Mouse (Mus musculus) regulatory T cell (primary cell): ENCODE results near the gene Aff3.
"Not testable (repeated sequence)": the region's sequence is repeated elsewhere in the genome, so short reads cannot be mapped to it uniquely, and the experiment has no call there.

Experiments
- in situ Hi-C: fragments of 300-600 bp; cut with MboI, MseI; formaldehyde crosslinking; loops from one replicate; pipeline ENCODE4 v1.15.1; 2025; ENCODE audit warnings: high pct_unique_total_duplicates

The Aff3 gene

DNA sequence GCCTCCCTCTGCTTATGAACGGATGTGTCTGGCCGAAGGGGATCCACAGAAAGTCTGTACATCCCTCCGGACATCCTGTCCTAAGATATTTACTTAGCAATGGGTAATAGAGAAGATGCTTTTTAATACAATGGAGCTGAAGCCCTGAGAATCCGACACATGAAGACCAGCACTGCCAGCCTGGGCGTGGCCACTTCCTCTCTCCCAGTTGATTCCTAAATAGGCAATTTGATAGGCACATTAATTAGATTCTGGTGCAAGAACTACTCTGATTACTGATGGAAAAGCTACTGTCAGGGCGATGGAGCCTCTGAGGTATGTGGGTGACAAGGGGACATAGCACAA lies 224.3 kb downstream of the Aff3 start:
- in situ Hi-C loops, result no loop called here

DNA sequence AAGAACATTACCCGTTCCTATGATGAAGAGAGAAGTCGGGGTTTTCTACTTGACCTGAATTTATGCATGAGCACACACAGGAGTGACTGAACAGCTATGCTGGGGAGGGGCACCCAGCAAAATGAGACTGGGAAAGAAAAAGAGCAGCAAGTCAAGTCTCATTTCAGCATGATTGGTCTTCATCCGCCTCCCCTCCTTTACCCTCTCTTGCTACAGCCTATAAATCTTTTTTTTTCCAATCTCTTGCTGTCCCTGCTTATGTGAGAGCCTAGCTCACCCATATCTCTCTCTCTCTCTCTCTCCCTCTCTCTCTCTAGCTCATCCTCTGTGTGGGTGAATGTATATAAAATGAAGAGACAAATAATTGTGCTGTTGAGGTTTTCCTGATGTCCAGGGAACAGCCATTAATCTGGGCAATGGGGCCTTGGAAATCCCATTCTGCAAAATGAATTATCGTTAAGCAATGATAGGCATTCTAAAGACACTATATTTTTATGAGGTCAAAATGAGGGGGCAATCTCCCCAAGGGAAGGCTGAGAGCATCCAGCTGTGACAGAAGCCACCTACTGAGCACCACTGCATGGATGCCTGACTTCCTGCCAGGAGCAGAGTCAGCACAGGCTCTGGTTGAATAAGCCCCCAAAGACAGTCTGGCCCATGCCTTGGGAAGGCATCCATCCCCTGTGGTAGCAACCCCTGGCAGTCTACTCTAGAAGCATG lies 224.8 kb downstream of the Aff3 start:
- in situ Hi-C loops, result no loop called here

DNA sequence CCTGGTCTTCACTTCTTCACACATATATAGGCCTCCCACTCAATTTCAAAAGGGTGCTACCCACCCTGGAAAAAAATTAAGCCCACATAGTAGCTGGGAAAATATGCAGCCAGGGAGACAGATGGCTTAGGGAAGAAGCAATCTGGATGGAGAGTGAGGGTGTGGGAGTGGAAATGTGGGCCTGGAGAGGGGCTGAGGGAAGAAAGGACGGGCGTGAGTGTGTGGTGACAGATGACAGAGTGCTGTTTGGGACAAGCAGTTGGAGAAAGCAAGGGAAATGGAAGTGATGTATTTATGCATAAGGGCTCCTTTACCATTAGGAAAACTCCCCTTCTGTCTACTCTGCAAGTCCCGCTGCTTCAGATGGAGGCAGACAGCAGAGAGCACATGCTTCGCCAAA lies 226.3 kb downstream of the Aff3 start:
- in situ Hi-C loops, result no loop called here

DNA sequence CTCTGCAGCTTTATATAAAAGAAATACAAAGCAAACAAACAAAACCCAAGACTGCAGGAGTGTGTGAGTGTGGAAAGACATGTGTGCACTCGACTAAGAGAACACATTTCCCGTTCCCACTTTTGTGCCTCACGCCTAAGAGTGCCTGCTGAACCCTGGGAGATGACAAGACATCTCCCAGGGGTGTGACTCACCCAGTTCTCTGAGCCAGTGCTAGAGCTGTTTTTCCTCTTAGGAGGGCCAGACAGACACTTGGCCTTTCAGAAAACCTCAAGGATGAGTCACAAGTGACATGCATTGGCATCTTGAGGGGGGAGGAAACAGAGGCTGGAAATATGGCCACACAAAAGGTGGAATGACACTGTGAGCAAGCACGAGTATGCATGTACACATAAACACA lies 227.1 kb downstream of the Aff3 start:
- in situ Hi-C loops, result no loop called here

DNA sequence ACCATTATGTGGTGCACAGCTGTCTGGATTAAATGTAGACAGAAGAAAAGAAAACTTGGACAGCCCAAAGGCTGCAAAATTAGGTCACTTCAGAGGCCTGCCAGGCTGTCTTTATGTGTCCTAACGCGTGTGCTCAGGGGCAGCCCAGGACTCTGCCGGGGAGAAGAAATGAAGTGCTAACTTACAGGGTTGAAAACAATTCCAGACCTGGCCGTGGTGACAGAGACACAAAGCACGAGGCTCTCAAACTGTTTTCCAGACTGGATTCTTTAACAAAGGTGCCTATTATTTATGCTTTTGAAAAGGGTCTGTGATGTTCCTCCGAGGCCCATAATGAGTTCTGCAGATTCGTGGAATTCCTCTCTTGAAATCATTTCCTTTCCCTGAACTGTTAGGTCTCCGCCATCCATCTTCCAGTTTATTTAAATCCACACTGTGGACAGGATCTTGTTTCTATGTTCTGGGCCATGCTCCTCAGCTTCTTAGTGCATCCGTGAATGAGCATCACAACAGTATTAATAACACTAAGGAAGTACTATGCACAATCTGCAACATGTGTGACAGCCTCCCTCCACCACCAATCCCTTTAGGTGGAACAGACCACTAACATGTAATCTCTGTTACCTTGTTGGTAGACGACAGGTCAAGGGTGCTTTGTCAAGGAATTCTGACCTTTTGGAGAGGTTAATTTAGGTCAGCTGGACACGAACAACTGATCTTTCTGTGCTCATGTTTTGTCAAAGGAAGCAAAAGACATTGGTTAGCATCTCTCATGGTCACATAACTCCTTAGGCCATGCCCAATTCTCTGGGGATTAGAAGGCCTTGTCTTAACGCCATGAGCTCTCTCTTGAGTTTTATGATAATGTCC lies 228.0 kb downstream of the Aff3 start:
- in situ Hi-C loops, result no loop called here

DNA sequence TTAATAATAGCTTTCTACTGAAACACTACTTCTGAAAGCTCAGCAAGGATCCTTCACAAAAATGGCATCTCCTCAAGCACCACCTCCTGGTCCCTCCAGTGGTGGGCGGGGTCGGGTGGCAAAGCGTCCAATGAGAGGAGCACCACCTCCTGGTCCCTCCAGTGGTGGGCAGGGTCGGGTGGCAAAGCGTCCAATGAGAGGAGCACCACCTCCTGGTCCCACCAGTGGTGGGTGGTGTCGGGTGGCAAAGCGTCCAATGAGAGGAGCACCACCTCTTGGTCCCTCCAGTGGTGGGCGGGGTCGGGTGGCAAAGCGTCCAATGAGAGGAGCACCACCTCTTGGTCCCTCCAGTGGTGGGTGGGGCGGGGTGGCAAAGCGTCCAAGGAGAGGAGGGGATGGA lies 234.4 kb downstream of the Aff3 start:
- in situ Hi-C loops, result not testable (repeated sequence)

DNA sequence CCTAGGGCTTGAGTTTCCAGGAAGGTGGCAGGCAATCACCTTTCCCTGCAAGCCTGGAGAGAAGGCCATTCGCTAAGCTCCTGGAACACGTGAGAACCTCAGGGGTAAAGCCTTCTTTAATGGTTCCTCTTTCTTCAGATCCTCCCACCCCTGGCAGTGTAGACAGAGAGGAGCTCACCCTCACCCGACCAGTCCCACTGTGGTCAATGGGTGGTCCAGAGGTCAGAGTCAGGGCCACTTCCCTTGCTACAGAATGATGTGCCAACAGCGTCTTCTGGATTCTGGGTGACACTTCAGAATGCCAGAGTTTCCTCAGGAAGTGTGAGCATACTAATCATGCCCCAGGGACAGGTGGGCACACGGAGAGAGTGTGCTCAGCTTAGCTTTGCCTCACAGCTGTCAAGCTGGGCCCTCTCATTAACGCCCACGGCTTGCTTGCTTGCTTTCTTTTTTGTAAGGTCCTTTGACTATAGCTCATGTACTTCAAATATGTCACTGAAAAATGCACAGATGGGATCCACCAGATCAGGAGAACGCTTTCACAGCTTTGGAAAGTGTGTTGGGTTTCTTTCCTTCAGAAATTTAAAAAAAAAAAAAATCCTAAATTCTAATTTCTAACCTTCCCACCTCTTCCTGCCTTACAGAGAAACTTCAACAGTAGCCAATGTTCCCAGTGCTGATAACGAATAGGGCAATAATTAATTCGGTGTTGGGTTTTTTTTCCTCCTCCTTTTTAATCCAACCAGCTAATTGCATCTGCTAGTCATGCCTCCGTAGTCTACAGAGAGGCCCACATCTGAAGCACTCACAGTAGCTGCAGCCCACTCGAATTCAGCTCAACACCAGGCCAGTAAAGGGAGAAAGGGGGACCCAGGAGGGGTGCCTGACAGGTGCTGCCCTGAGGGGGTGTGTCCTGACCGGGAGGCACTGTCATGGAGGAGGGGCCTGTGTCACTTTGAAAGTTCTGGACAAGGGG lies 235.8 kb downstream of the Aff3 start:
- in situ Hi-C loops, result no loop called here

DNA sequence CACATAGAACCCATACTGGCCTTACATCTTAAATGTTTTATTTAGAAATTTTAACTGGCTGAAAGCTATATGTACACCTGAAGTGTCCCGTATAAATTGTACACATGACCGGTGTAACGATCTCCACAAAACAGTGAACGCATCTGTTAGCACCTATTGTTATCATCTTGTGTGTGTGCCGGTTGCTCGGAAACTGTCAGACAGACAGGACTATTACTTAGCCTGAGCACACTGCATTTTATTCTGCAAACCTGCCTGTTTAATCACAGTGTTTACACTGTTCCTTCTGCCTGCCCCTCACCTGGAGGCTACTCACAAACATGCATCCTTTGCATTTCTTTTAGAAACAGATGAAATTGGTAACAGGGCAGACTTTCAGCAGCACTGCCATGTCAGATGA lies 241.8 kb downstream of the Aff3 start:
- in situ Hi-C loops, result no loop called here

DNA sequence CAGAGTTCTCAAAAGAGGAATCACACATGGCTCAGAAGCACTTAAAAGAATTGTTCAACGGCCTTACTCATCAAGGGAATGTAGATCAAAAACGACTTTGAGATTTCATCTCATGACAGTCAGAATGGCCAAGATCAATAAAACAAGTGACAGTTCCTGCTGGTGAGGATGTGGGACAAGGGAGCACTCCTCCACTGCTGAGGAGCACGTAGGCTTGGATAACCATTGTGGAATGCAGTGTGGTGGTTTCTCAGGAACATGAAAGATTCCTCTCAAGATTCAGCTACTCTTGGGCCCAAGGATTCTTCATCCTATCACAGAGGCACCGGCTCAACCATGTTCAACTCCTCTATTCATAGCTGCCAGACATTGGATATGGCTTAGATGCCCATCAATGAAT lies 245.4 kb downstream of the Aff3 start:
- in situ Hi-C loops, result no loop called here

DNA sequence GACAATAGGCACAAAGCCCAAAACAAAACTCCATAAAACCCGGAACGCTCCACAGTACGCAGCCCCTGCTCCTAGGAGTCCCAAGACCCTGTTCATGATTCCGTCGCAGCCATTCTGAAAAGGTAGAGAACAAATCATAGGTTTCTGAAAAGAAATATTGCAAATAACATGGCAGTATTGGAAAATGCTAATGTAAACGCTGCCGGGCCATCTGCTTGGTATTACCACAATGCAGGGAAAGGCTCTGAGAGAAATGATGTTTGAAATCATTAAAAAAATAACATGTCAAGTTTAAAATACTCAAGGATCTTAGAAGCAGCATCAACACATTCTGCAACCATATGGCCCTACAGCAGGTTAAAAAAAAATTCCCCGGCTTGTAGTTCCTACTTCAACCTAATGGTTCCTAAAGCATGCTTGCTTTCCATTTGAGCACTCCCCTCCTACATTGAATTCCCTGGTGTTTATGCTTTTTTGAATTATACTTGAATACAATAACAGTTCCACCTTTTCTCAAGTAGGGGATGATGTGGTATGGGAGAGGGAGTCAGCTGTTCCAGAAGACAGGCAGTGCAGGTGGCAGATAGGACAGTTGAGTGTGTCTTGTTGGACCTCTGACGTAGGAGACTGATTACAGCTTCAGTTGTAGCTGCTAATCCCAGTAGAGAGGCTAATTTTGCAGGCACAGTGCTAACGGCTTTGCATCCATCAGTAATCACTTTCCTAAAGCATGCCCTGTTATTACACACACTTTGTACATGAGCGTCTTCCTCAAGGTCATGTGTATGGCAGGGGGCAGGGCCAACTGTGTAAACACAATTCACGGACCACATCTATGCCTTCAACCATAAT lies 246.3 kb downstream of the Aff3 start:
- in situ Hi-C loops, result no loop called here

DNA sequence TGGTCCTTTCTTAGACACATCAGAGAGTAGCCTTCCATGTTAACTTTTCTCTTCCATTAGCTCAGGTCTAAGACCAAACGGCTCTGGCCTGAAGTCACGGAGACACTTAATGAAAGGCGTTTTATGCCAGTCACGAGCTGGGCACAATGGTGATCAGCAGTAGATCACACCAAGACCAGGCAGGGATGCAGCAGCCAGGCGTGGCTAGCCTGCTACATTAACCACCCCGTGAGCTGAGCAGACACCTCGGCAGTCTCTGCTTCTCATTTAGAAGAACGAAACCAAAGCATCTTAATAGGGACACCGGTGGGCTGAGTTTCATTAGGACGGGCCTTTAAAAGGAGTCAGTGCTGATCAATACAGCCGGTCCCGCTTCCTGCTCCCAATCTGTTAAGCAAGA lies 247.6 kb downstream of the Aff3 start:
- in situ Hi-C loops, result no loop called here

DNA sequence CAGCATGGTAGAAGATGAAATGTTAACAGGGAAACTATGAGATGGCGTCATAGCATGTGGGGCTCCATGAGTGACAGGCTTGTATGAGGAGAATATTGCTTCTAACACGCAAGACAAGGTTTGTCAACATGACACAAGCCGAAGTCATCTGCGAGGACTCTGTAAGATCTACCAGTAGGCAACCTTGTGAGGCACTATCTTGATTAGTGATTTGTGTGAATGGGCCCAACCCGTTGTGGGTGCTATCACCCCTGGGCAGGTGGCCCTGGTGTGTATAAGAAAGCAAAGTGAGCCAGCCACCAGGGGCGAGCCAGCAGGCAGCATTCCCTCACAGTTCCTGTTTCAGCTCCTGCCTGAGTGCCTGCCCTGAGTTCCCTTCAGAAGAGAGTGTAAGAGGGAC lies 249.2 kb downstream of the Aff3 start:
- in situ Hi-C loops, result no loop called here

DNA sequence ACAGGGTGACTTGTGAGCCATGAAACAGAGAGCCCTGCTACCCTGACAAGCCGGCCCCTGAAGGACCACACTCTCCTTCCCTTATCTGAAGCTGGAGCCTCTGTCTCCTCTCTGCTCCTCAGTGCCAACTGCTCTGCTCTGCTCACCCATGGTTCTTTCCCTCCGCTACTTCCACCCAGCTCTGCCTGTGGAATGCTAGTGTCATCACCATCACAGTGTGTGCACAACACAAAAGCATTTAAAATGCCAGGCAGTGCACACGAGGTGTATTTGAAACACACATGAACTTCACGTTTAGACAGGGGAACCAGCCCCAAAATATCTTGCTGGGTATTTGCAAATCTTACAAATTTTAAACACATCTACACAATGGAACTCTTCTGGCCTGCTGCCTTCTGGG lies 253.6 kb downstream of the Aff3 start:
- in situ Hi-C loops, result no loop called here

DNA sequence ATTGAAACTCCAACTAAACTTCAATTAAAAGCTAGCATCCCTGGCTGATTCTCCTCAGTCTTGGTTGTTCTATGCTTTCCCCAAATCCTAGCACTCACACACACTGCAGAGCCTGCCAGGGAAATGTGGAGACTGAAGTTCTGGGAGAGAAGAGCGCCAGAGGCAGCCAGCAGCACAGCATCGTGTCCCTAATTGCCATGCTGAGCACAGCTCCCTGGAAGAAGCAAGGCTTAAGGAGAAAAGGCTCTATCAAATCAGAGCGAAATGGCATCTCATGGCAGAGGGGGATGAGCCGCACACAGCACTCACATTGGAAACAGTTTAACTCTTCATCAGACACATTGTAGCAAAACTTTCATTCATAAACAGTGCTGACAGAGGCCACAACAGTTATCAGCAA lies 254.3 kb downstream of the Aff3 start:
- in situ Hi-C loops, result no loop called here

DNA sequence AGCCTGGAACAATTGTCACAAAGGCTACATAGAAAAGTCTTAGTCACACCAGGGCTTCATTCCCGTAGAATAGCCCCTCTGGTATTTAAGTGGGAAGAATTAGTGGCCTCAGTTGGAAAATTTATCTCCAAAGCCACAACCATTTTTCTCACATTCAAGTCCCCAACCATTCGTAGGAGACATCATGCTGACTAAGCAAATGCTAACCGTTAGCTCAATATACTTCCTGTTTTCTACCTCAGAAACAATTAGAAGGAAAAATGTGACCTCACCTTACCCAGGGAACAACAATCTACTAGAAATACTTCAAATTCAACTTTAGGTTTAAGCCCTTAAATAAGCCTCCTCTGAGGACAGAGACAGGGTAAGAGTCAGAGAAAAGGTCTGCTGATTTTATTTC lies 256.5 kb downstream of the Aff3 start:
- in situ Hi-C loops, result no loop called here

DNA sequence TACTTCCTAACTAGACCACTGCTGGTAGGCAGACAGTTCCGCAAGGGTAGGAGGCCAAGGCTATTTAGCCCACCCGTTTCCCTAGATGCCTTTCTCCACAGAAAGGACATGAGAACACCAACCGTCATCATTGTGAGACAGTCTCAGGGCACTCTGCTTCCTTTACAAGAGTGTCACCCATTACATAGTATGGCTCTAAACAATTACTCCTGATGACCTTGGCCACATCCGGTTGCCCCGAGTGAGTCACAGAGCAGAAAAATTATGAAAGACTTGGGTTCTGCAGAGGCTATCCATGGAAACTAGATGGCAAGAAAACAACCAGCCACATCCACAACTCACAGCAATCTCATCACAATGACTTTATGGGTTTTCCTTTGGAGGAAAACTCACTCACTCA lies 261.0 kb downstream of the Aff3 start:
- in situ Hi-C loops, result no loop called here

DNA sequence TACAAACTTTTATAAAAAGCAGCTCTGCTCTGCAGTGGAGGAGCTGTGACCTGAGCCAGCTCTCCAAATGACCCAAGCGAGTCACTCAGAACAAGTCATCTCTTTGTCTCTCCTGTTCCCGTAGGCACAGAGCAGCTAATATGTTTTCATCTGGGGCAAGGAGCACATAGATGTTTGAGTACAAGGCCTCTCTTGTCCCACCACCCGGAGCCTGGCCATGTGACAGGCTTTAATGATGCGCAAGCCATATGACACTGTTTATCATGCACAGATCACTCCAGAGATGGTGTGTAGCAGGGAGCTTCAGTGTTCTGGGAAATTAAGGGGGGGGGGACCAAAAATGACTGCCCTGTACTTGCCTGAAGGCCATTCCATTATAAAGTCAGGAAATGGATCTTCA lies 262.9 kb downstream of the Aff3 start:
- in situ Hi-C loops, result no loop called here

DNA sequence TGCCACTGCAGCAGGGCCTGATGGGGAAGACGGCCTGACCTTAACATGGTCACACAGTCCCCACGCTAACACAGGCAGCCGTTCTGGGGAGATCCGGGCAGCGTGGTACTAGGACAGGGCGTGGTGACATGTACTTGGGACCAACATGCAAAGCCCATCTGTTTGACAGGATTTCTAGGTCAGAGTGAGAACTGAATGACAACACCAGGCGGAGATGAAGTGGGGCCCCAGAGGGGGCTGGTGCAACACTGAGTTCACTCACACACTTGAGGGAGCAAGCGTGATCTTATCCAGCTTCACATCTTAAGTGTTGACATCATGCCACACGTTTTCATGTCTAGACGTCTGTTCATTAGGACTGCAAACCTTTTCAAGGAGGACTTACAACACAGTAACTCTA lies 265.5 kb downstream of the Aff3 start:
- in situ Hi-C loops, result loop anchor here (10.0 kb wide), 1 partner anchor 386 kb away; no protein-coding TSS in a partner anchor

DNA sequence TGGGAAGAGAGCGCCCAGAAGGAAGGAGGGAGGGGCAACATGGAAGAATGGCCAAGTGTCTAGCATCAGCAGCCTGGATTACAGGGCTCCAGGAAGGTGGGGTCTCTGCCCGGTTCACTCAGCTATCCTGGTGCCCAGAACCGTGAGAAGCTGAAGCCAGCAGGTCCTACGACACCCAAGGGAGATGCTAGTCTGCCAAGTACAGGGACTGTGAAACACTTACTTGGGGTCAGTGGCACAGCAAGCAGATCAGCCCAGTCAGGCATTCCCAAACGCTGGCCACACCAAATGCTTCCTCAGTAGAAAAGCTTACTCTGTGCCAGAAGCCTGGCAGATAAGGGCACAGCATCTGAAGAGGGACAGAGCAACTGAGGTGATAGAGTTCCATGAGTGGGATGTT lies 266.2 kb downstream of the Aff3 start:
- in situ Hi-C loops, result loop anchor here (10.0 kb wide), 1 partner anchor 386 kb away; no protein-coding TSS in a partner anchor

DNA sequence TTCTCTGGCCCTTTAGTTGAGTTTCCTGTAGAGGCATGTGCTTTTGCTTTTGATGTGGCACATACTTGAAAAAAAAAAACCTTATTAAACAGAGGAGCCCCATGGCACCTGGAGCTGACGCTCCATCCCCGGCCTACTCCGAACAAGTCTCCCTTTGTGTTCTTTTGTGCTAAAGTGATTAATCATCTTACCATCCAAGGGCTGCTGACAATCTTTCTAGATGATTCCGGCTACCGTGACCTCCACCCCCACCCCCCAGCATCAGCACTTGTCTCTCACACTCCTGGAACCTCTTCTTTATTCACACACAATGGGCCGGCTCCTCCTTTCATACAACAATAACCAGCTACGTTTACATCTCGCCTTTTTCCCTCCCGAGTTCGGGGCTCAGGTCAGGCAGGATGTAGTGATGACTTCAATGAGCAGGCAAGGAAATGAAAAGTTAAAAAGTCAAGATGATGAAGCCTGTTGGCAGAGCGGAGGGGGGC lies 269.5 kb downstream of the Aff3 start:
- in situ Hi-C loops, result loop anchor here (10.0 kb wide), 1 partner anchor 390 kb away; no protein-coding TSS in a partner anchor

DNA sequence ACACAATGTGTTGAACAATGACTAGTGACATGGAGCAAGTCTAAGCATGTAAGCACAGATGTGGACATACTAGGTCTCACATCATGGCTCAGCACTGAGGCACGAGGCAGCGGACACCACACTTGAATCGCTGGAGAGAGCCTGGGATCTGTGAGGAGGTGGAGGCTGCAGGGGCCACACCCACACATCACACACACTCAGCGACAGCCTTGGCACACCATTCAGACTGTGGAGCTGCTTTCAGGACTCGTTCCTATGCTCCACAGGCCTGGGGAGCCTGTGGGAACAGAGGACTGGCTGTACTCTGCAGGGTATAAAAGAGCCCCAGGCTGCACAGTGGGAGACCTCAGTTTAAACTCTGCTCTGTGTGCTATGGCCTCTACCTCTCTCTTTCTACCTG lies 270.3 kb downstream of the Aff3 start:
- in situ Hi-C loops, result loop anchor here (10.0 kb wide), 1 partner anchor 390 kb away; no protein-coding TSS in a partner anchor
